Mouse (Mus musculus): ENCODE results near the gene Zbtb9. TPM values are rescaled to one million over a fixed set of nuclear protein-coding genes. Genes with fewer than 3 reads are reported as not detected.
A peak's percentile ranks its signal among the peaks of the same experiment; 100 is the strongest.

Gene Zbtb9
- polyA plus RNA-seq, 1 experiment, result 8.6 TPM

DNA sequence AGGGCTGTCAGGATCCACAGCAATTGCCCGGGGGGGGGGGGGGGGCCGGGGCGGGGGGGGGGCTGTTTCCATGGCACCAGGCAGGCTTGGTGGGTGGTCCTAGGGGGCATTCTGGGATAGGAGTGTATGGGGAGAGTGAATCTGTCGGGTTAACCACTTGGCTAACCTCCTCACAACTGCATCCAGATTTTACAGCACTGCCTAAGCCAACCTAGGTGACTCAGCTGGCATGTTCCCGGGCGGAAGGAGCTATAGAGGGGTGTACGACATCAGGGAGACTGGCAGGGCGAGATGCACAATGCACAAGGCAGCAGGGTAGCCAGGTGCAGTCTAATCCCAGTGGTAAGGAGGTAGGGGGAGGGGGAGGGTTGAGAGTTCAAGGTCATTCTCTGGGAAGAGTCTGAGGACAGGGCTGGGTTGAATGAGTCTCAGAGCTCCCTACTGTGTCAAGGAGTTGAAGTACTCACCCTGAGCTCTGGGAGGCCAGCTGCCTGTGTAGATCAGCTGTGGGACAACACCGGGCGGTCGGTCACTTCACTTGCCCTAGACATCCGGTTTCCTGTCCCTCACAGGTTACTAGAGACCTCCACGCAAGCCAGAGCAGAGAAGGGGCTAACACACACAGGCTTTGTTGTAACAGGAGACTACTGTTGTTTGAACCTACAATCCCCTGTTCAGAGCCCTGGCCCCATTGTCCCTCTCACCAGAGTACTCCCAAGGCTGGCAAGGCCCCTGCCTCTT is 68.2 kb downstream of the Zbtb9 start:
- peaks cover 16% of the 10 kb centered on the region; the same call in 1 of the 2 replicates for H3K4me1 ChIP-seq (ENCODE audit: control insufficient read depth, insufficient read depth, low read length)
- H3K27ac ChIP-seq (ENCODE audit: insufficient read depth, low read length), result no peak overlapping the region
- no peak for TF ChIP-seq CTCF (IDR thresholded peaks at IDR 0.05; ENCODE audit: borderline replicate concordance, insufficient read depth, low read length)
- TF ChIP-seq POLR2A (IDR thresholded peaks at IDR 0.05; ENCODE audit: low read depth, low read length), result no peak
- H3K4me3 ChIP-seq (ENCODE audit: insufficient read depth, low read length), result no peak overlapping the region

DNA sequence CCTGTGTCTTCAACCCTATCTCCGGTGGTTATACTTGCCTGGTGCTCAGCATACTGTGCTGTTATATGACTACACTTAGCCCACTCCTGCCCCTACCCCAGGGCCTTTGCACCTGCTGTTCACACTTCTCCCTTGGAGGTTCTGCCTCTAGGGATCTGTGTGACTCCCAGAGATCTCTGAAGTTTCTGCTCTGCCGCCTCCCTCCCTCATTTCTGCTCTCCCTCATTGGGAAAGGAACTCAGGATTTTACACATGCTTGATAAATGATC is 68.8 kb downstream of the Zbtb9 start:
- Histone ChIP-seq H3K27ac (ENCODE audit: insufficient read depth, low read length) (no peak overlapping the region), H3K4me3 (ENCODE audit: insufficient read depth, low read length) (no peak overlapping the region), H3K4me1 (ENCODE audit: control insufficient read depth, insufficient read depth, low read length) (peaks cover 16% of the 10 kb centered on the region; the same call in 1 of the 2 replicates)
- TF ChIP-seq POLR2A (IDR thresholded peaks at IDR 0.05; ENCODE audit: low read depth, low read length) (no peak), CTCF (IDR thresholded peaks at IDR 0.05; ENCODE audit: borderline replicate concordance, insufficient read depth, low read length) (no peak)

DNA sequence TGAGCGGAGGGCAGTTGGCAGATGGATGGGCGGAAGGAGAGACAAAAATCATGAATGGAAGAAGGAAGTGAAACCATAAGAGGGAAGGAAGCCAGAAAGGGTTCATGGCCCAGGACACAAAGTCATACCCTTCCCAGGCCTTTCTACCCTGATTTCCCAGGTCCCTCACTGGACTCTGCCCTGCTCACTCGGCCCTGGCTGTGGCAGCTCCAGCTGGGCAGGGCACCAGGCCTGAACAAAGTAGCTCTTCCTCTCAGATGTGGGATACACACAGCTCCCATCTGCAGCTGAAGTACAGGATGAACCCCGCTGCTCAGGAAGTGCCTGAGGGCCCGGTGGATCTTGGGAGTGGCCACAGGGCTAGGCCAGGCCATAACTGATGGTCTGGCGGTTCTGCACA is 69.9 kb downstream of the Zbtb9 start:
- no peak overlapping the region for H3K27ac ChIP-seq (ENCODE audit: insufficient read depth, low read length)
- TF ChIP-seq POLR2A (IDR thresholded peaks at IDR 0.05; ENCODE audit: low read depth, low read length) (no peak), CTCF (IDR thresholded peaks at IDR 0.05; ENCODE audit: borderline replicate concordance, insufficient read depth, low read length) (no peak)
- H3K4me1 ChIP-seq (ENCODE audit: control insufficient read depth, insufficient read depth, low read length), result peaks cover 13% of the 10 kb centered on the region; the same call in 1 of the 2 replicates
- H3K4me3 ChIP-seq (ENCODE audit: insufficient read depth, low read length), result no peak overlapping the region

DNA sequence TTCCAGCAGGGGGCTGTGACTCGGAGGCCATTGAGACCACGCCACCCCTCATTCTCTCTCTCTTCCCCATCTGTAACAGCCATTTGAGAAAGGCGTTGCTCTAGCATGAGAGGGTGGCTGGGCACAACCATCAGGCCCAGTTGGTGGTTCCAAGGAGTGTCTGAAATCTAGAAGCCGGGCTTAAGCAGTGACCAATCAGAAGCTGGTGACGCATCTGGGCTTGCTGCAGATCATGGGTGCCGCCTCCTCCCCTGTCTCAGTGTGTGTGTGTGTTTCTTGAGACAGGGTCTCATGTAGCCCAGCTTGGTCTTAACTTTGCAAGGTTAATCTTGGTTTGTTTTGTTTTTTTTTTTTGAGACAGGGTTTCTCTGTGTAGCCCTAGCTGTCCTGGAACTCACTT is 72.2 kb downstream of the Zbtb9 start:
- no peak overlapping the region for H3K27ac ChIP-seq (ENCODE audit: insufficient read depth, low read length)
- H3K4me3 ChIP-seq (ENCODE audit: insufficient read depth, low read length), result no peak overlapping the region

DNA sequence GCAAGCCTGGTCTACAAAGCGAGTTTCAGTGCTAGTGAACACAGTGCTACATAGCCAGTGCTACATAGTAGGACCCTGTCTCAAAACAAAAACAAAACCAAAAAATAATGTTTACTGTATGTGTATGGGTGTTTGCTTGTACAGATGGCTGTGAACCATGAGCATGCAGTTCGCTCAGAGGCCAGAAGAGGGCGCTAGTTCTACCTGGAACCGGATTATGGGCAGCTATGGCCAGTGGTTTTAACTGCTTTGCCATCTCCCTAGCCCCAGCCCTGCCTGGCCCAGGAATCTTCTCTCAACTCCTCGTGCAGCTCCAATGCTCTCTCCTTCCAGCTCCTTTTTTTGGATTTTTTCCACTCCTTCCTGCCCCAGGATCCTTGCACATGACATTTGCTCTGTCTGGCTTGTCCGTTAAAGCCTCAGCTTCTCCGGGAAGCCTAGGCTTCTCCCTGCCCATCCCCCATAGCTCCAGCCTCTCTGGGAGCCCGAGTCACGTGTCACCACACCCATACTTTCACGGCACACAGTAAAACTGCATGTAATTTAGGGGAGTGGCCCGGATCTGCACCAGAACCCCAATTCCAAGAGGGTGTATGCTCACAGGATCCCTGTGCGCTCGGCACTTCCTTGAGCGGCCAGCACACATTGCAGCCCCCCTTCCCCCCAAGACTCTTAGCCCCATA is 74.9 kb downstream of the Zbtb9 start:
- Histone ChIP-seq H3K4me1 (ENCODE audit: control insufficient read depth, insufficient read depth, low read length) (no peaks in the 10 kb centered on the region), H3K27ac (ENCODE audit: insufficient read depth, low read length) (no peak overlapping the region), H3K4me3 (ENCODE audit: insufficient read depth, low read length) (no peak overlapping the region)
- TF ChIP-seq CTCF (IDR thresholded peaks at IDR 0.05; ENCODE audit: borderline replicate concordance, insufficient read depth, low read length), result peak; percentile 23; the same call in 1 of the 2 replicates
- TF ChIP-seq POLR2A (IDR thresholded peaks at IDR 0.05; ENCODE audit: low read depth, low read length), result no peak

More for the DNA sequence above, 72.2 kb downstream of the Zbtb9 start:
- H3K4me1 ChIP-seq (ENCODE audit: control insufficient read depth, insufficient read depth, low read length), result peaks cover under 1% of the 10 kb centered on the region; the same call in 1 of the 2 replicates
- no peak for TF ChIP-seq POLR2A (IDR thresholded peaks at IDR 0.05; ENCODE audit: low read depth, low read length)
- TF ChIP-seq CTCF (IDR thresholded peaks at IDR 0.05; ENCODE audit: borderline replicate concordance, insufficient read depth, low read length), result no peak

DNA sequence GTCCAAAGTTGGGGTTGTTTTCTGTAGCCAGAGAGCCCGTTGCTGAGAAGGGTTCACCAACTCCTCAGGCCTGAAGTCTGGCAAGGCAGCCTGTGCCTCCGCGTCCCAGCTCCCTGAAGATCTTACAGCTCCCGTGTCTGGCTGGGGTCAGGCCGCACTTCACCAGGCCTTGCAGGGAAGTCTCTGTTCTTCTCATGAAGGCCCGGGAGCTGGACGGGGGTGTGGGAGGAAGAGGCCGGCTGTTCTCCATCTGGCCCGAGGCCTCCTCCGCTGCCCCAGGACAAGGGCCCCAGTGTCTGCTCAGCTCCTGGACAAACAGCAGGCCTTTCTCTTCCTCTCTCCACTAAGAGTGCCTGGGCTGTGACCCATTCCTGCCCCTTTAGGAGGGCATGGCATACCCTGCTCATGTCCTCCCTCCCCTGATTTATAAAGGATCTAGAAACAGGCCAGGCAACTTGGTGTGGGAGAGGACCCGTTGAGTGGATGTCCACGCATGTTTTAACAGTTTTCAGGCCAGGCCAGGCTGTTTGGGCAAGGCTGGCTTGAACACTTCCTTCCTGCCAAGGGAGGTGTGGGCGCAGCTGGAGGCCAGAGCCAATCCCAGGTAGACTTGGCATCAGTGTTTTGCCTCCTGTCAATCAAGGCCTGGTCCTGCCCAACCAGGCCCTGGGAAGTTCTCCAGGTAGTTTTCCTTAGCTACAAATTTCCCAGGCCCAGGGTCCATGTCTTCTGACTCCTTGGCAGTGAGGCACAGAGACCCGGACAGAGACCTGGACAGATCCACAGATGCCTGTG is 75.7 kb downstream of the Zbtb9 start:
- H3K4me3 ChIP-seq (ENCODE audit: insufficient read depth, low read length), result no peak overlapping the region
- TF ChIP-seq CTCF (IDR thresholded peaks at IDR 0.05; ENCODE audit: borderline replicate concordance, insufficient read depth, low read length) (no peak), POLR2A (IDR thresholded peaks at IDR 0.05; ENCODE audit: low read depth, low read length) (no peak)
- H3K27ac ChIP-seq (ENCODE audit: insufficient read depth, low read length), result no peak overlapping the region
- H3K4me1 ChIP-seq (ENCODE audit: control insufficient read depth, insufficient read depth, low read length), result no peaks in the 10 kb centered on the region

DNA sequence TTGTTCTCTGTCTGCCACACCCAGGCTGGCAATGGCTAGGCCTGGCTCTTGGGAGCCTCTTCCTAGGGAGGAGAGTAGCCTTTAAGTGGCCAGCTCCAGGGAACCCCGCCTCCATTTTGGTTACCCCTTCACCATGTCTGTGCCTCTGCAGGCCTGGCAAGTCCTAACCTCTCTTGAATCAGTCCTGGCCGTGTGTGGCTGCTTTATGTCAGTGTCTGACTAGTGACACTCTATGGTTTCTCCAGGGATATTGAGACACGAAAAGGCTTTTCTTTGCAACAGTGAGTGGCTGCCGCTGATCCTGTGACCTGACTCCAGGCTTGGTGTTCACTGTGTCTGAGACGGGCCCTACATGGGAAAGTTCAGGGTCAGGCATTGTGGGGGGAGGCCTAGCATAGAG is 77.9 kb downstream of the Zbtb9 start:
- no peaks in the 10 kb centered on the region for H3K4me1 ChIP-seq (ENCODE audit: control insufficient read depth, insufficient read depth, low read length)
- no peak overlapping the region for H3K4me3 ChIP-seq (ENCODE audit: insufficient read depth, low read length)
- TF ChIP-seq CTCF (IDR thresholded peaks at IDR 0.05; ENCODE audit: borderline replicate concordance, insufficient read depth, low read length), result no peak
- no peak for TF ChIP-seq POLR2A (IDR thresholded peaks at IDR 0.05; ENCODE audit: low read depth, low read length)
- H3K27ac ChIP-seq (ENCODE audit: insufficient read depth, low read length), result no peak overlapping the region

DNA sequence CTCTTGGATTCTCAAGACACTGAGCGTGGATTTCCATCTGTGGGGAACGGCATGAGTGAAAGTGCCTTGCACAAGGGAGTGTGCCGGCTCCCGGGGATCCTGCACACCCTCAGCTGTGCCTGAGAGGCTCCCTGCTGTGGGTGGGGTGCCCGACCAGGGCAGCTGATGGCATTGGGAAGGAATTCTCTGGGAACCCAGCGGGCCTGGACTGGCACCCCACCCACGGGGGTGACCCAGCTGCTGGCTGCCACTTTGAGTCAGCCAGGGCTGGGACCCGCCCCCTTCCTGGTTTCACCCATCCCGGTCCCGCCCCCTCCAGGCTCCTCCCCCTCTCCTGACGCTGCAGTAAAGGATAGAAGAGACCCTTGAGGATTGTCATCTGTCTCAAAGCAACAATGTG is 78.5 kb downstream of the Zbtb9 start:
- Histone ChIP-seq H3K4me1 (ENCODE audit: control insufficient read depth, insufficient read depth, low read length) (no peaks in the 10 kb centered on the region), H3K4me3 (ENCODE audit: insufficient read depth, low read length) (no peak overlapping the region), H3K27ac (ENCODE audit: insufficient read depth, low read length) (0 out of 2 replicates have a peak overlapping the region, but pooled peaks have one; percentile 23)
- TF ChIP-seq POLR2A (IDR thresholded peaks at IDR 0.05; ENCODE audit: low read depth, low read length) (no peak), CTCF (IDR thresholded peaks at IDR 0.05; ENCODE audit: borderline replicate concordance, insufficient read depth, low read length) (no peak)

DNA sequence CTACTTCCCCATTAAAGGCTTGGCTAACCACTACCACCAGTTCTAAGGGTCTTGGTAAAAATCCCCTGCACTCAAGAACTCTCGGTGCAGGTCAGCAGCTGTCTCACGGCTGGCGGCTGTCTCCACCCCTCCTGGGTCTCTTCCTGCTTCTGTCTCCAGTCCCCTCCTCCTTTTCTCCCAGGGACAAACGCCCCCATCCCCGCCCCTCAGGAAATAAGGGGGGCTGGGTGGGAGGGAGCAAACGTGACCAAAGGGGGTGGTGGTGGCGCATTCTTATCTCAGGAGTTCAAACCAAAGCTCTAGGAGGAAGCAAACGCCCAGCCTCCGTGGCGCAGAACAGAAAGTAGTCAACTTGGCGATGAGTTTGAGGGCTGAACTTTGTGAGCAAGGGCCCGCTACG is 83.2 kb downstream of the Zbtb9 start:
- H3K4me1 ChIP-seq (ENCODE audit: control insufficient read depth, insufficient read depth, low read length), result peaks cover 4% of the 10 kb centered on the region; the same call in 1 of the 2 replicates
- H3K4me3 ChIP-seq (ENCODE audit: insufficient read depth, low read length), result peak overlapping the region; percentile 77
- TF ChIP-seq CTCF (IDR thresholded peaks at IDR 0.05; ENCODE audit: borderline replicate concordance, insufficient read depth, low read length) (no peak), POLR2A (IDR thresholded peaks at IDR 0.05; ENCODE audit: low read depth, low read length) (peak; percentile 82)
- H3K27ac ChIP-seq (ENCODE audit: insufficient read depth, low read length), result peak overlapping the region; percentile 83

Data from embryonic fibroblast, embryonic 13.5 days (primary cell).